Mouse (Mus musculus): Measurements from ENCODE around the gene Pld3. TPM values are rescaled to one million over a fixed set of nuclear protein-coding genes. Genes with fewer than 3 reads are reported as not detected.

The Pld3 gene
- polyA plus RNA-seq, 1 experiment from 2014 or later: 148 TPM

- CTCF ChIA-PET: interaction anchor here (0.6 to 3.7 kb wide), 14 partner anchors 9 to 193 kb away, joined by 3 to 24 read pairs (median 4); no protein-coding TSS in a partner anchor
- H3K27me3 ChIP-seq: no peaks in the 10 kb centered on the region
- POLR2A ChIA-PET: interaction anchor here (0.7 to 1.6 kb wide), 5 partner anchors 8 to 34 kb away, joined by 3 to 5 read pairs (median 4); no protein-coding TSS in a partner anchor
- ATAC-seq (peak; percentile 54), DNase-seq (ENCODE audit: low read depth, low spot score) (no peak)
- in situ Hi-C loops (cut with MboI; ENCODE audit: low pct_unique_long_range_greater_than_20kb): loop anchor here (5.0 kb wide), 1 partner anchor 89 kb away; no protein-coding TSS in a partner anchor
- no peak for TF ChIP-seq CTCF (IDR thresholded peaks at IDR 0.05)
Observed at GRCm38 (mm10) chr7:27526039-27526827, 26.8 kb downstream of the Pld3 start.

DNA sequence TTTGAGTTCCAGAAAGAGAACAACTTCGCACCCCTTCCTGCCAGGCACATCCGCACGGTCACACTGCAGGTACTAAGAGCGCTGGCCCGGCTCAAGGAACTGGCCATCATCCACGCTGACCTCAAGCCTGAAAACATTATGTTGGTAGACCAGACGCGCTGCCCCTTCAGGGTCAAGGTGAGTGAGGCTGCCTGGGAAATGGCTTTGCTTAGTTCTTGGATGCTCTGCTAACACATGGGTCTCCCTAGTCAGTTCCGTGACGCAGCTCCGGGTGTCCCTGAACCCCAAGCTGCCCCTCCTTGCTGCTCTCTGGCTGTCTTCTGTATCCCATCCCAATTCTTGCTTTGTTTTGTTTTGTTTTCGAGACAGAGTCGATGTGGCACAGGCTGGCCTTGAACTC lies 29.2 kb downstream of the Pld3 start:
- DNase-seq (ENCODE audit: low read depth, low spot score) (no peak), ATAC-seq (no peak)
- ChIA-PET POLR2A (no interaction called here), CTCF (no interaction called here)
- in situ Hi-C loops (cut with MboI; ENCODE audit: low pct_unique_long_range_greater_than_20kb): no loop called here
- H3K27me3 ChIP-seq: no peaks in the 10 kb centered on the region
- TF ChIP-seq CTCF (IDR thresholded peaks at IDR 0.05): no peak

- DNase-seq (ENCODE audit: low read depth, low spot score): no peak
- H3K27me3 ChIP-seq: no peaks in the 10 kb centered on the region
- in situ Hi-C loops (cut with MboI; ENCODE audit: low pct_unique_long_range_greater_than_20kb): no loop called here
- TF ChIP-seq CTCF (IDR thresholded peaks at IDR 0.05): no peak
- CTCF ChIA-PET: no interaction called here
- no peak for ATAC-seq
- POLR2A ChIA-PET: no interaction called here
Observed at GRCm38 (mm10) chr7:27522967-27523366, 30.1 kb downstream of the Pld3 start, which contains the start of gene Hipk4. TSS of gene Hipk4 (plus strand) at chr7:27523267.

DNA sequence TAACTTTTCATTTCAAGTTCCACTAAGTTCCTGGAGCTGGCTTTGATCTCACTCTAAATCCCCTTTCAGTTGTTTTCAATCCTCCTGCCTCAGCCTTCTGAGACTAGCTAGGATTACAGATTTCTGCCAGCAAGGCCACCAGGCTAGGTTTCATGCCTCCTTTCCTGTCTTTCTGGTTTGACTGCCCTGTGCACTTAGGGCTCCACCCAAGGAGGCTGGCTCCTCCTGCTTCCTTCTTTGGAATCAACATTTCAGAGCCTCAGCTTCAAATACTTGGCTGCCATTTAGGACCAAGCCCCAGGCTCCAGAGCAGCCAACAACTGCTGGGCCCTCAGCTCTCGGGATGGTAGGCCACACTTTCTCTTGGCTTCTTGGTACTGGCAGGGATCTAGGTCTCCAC lies 32.4 kb downstream of the Pld3 start:
- POLR2A ChIA-PET: no interaction called here
- CTCF ChIA-PET: interaction anchor here (0.8 to 4.2 kb wide), 2 partner anchors 10 to 12 kb away, joined by 3 to 14 read pairs; no protein-coding TSS in a partner anchor
- in situ Hi-C loops (cut with MboI; ENCODE audit: low pct_unique_long_range_greater_than_20kb): no loop called here
- DNase-seq (ENCODE audit: low read depth, low spot score): no peak
- no peak for ATAC-seq
- no peaks in the 10 kb centered on the region for H3K27me3 ChIP-seq
- TF ChIP-seq CTCF (IDR thresholded peaks at IDR 0.05): no peak

DNA sequence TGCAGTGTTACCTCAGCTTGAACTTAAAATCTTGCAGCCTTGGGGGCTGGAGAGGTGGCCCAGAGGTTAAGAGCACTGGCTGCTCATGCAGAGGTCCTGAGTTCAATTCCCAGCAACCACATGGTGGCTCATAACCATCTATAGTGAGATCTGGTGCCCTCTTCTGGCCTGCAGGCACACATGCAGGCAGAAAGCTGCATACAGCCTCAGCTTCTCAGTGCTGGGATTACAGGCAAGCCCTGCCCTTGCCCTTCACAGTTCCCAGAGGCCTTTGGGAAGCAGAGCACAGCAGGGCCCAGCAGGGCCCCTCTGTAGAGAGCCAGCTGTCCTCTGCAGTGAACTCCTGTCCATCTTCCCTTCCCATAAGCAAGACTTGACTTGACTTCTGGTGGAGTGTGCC lies 32.9 kb downstream of the Pld3 start:
- ChIA-PET POLR2A (no interaction called here), CTCF (interaction anchor here (0.8 to 4.2 kb wide), 2 partner anchors 10 to 12 kb away, joined by 3 to 14 read pairs; no protein-coding TSS in a partner anchor)
- TF ChIP-seq CTCF (IDR thresholded peaks at IDR 0.05): no peak
- no peak for DNase-seq (ENCODE audit: low read depth, low spot score)
- ATAC-seq: no peak
- no peaks in the 10 kb centered on the region for H3K27me3 ChIP-seq
- in situ Hi-C loops (cut with MboI; ENCODE audit: low pct_unique_long_range_greater_than_20kb): no loop called here

GRCm38 (mm10) chr7:27518314-27518713 lies 34.7 kb downstream of the Pld3 start:
- ATAC-seq (no peak), DNase-seq (ENCODE audit: low read depth, low spot score) (no peak)
- POLR2A ChIA-PET: interaction anchor here (1.1 to 1.6 kb wide), 2 partner anchors 8 to 9 kb away, joined by 3 to 5 read pairs; no protein-coding TSS in a partner anchor
- no peaks in the 10 kb centered on the region for H3K27me3 ChIP-seq
- CTCF ChIA-PET: interaction anchor here (1.8 to 4.2 kb wide), 3 partner anchors 8 to 81 kb away, joined by 7 to 14 read pairs (median 11); no protein-coding TSS in a partner anchor
- no peak for TF ChIP-seq CTCF (IDR thresholded peaks at IDR 0.05)
- in situ Hi-C loops (cut with MboI; ENCODE audit: low pct_unique_long_range_greater_than_20kb): no loop called here

- CTCF ChIA-PET: interaction anchor here (3.7 kb wide), 1 partner anchor 12 kb away, joined by 17 read pairs; no protein-coding TSS in a partner anchor
- no peak for ATAC-seq
Observed at GRCm38 (mm10) chr7:27514961-27515360, 38.1 kb downstream of the Pld3 start.

DNA sequence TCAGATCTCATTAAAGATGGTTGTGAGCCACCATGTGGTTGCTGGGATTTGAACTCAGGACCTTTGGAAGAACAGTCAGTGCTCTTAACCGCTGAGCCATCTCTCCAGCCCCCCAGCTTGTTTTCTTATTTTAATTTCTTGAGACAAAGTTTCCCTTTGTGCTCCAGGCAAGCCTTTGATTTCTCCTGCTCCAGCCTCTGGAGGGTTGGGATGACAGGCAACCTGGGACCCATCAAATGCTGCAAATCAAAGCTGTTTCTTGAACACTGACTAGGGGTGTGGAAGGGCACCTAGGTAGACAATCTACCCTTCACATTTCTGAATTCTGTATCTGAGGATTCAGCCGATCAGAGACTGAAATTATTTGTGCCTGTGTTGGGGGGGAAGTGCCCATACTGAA lies 42.2 kb downstream of the Pld3 start:
- DNase-seq (ENCODE audit: low read depth, low spot score) (no peak), ATAC-seq (no peak)
- POLR2A ChIA-PET: interaction anchor here (0.7 kb wide), 1 partner anchor 108 kb away, joined by 3 read pairs; no protein-coding TSS in a partner anchor
- no peak for TF ChIP-seq CTCF (IDR thresholded peaks at IDR 0.05)
- CTCF ChIA-PET: interaction anchor here (1.3 kb wide), 1 partner anchor 10 kb away, joined by 3 read pairs; no protein-coding TSS in a partner anchor
- no peaks in the 10 kb centered on the region for H3K27me3 ChIP-seq
- in situ Hi-C loops (cut with MboI; ENCODE audit: low pct_unique_long_range_greater_than_20kb): no loop called here

More at GRCm38 (mm10) chr7:27514961-27515360, 38.1 kb downstream of the Pld3 start:
- no peaks in the 10 kb centered on the region for H3K27me3 ChIP-seq
- no peak for DNase-seq (ENCODE audit: low read depth, low spot score)
- POLR2A ChIA-PET: no interaction called here
- no peak for TF ChIP-seq CTCF (IDR thresholded peaks at IDR 0.05)
- in situ Hi-C loops (cut with MboI; ENCODE audit: low pct_unique_long_range_greater_than_20kb): no loop called here

DNA sequence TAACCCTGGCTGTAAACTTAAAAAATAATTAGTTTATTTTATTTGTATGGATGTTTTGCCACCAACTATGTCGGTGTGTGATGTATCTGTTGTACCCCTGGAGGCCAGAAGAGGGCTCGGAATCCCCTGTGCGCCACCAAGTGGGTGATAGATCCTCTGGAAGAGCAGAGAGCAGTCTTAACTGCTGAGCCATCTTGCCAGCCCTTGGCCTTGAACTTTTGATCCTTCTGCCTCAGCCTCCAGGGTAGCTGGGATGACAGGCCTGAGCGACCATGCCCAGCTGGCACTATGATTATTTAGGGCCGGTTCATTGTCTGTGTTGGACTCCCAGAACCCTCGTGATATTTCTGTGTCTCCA lies 44.4 kb downstream of the Pld3 start:
- DNase-seq (ENCODE audit: low read depth, low spot score): no peak
- ChIA-PET CTCF (interaction anchor here (1.0 to 2.8 kb wide), 9 partner anchors 10 to 179 kb away, joined by 3 to 16 read pairs (median 4); partner anchors contain the start of genes 2310022A10Rik and Pld3), POLR2A (interaction anchor here (0.9 to 3.6 kb wide), 5 partner anchors 8 to 34 kb away, joined by 3 to 20 read pairs (median 3); no protein-coding TSS in a partner anchor)
- in situ Hi-C loops (cut with MboI; ENCODE audit: low pct_unique_long_range_greater_than_20kb): loop anchor here (5.0 kb wide), 1 partner anchor 61 kb away; the partner anchor contains the start of genes Blvrb and Sptbn4
- TF ChIP-seq CTCF (IDR thresholded peaks at IDR 0.05): peak; percentile 92
- peak; percentile 75 for ATAC-seq
- H3K27me3 ChIP-seq: no peaks in the 10 kb centered on the region
